In the genomic region with DNA sequence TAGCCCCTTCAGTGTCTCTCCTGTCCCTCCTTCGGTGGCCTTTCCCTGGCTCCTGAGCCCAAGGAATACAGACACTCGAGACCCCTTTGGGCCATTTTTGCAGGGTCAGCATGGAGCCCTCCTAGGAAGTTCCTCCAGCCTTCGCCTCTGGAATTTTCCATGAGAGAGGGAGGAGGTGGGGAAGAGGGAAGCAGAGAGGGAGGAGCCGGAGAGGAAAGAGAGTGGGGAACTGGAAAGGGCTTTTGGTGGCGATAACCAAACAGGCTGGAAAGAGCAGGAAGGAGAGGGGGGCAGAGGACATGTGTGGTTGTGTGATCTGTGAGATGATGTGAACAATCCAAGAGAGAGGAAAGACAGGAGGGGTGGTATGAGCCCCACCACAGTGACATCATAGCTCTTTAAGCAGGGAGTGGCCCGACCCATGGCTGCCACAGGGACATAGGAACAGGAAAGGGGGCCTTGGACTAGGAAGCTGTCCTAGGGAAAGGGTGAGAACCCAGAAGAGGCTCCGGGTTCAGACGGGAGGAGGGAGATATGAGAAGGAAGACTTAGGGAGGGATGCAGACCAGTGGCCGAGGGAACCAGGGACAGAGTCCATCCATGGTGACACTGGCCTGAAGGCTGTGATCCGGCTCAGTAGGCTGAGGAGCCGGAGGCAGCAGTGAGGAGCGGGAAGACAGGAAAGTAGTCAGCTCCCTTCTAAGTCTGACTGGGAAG, we compare ENCODE assay signal across 9 mouse cellular contexts. TPM values are rescaled to one million over a fixed set of nuclear protein-coding genes. Genes with fewer than 3 reads are reported as not detected.
DNase-seq lines count a peak whose midpoint lies in the region; ATAC-seq lines count a peak whose summit lies in the region.
"Had no signal": no experiment of that assay in that cellular context is flagged by ENCODE, and none has a peak within 500 bp of the region (broad histone marks: within the 10 kb centered on the region; RNA-seq: fewer than 3 reads in every experiment).

No protein-coding gene starts in this region.

- intact Hi-C loops in heart, postnatal 14 days (cut with DNase I) = loop anchor here (5.0 kb wide), 1 partner anchor 220 kb away; a partner anchor contains a TSS

- H3K4me1 ChIP-seq in embryonic facial prominence, embryonic 12.5 days = peaks cover 16% of the 10 kb centered on the region; the same call in 1 of the 2 replicates
- H3K4me1 ChIP-seq in intestine, embryonic 15.5 days (replicated peaks) = peaks cover 23% of the 10 kb centered on the region
- H3K4me1 ChIP-seq in liver, embryonic 16.5 days (ENCODE audit: control insufficient read depth, low read depth, low read length) = no peaks in the 10 kb centered on the region

- DNase-seq in heart, adult 9 months (ENCODE audit: low spot score in 2 of 2) = peak; percentile 65 to 71
- no peak for DNase-seq in heart, postnatal 14 days
- no peak for DNase-seq in testis, postnatal 14 days (ENCODE audit: low spot score)
- DNase-seq in frontal cortex, postnatal 25 days (ENCODE audit: low spot score in 2 of 2) = no peak
- no peak for DNase-seq in right cerebral cortex, postnatal 25 days

- 51% methylated on average over 12 of the region's 12 CpGs for WGBS in embryonic facial prominence, embryonic 12.5 days
- 32% methylated on average over 12 of the region's 12 CpGs for WGBS in intestine, embryonic 15.5 days
- WGBS in liver, embryonic 16.5 days (ENCODE audit: insufficient replicate concordance) = 44% methylated on average over 12 of the region's 12 CpGs

- H3K36me3 ChIP-seq in embryonic facial prominence, embryonic 12.5 days = no peaks in the 10 kb centered on the region
- H3K36me3 ChIP-seq in intestine, embryonic 15.5 days = no peaks in the 10 kb centered on the region
- H3K36me3 ChIP-seq in liver, embryonic 16.5 days (ENCODE audit: control insufficient read depth, insufficient read depth) = no peaks in the 10 kb centered on the region

- no peak overlapping the region for H3K4me3 ChIP-seq in embryonic facial prominence, embryonic 12.5 days
- H3K4me3 ChIP-seq in intestine, embryonic 15.5 days (replicated peaks) = no peak overlapping the region
- H3K4me3 ChIP-seq in liver, embryonic 16.5 days (ENCODE audit: low read depth, low read length) = no peak overlapping the region
- H3K4me3 ChIP-seq: myocyte had no signal

- no peak overlapping the region for H3K4me2 ChIP-seq in embryonic facial prominence, embryonic 12.5 days (replicated peaks)
- peak overlapping the region; percentile 17; the same call in 1 of the 2 replicates for H3K4me2 ChIP-seq in intestine, embryonic 15.5 days (replicated peaks)
- no peak overlapping the region for H3K4me2 ChIP-seq in liver, embryonic 16.5 days (ENCODE audit: low read depth, low read length)

- peaks cover 9% of the 10 kb centered on the region for H3K27me3 ChIP-seq in embryonic facial prominence, embryonic 12.5 days
- no peaks in the 10 kb centered on the region for H3K27me3 ChIP-seq in intestine, embryonic 15.5 days (replicated peaks)
- no peaks in the 10 kb centered on the region for H3K27me3 ChIP-seq in liver, embryonic 16.5 days (ENCODE audit: control insufficient read depth, insufficient read depth, low read depth, low read length)

- no peaks in the 10 kb centered on the region for H3K9me3 ChIP-seq in embryonic facial prominence, embryonic 12.5 days
- no peaks in the 10 kb centered on the region for H3K9me3 ChIP-seq in intestine, embryonic 15.5 days
- H3K9me3 ChIP-seq in liver, embryonic 16.5 days (replicated peaks; ENCODE audit: control insufficient read depth, low read length) = no peaks in the 10 kb centered on the region

- ATAC-seq in embryonic facial prominence, embryonic 12.5 days (ENCODE audit: insufficient number of reproducible peaks, insufficient read depth, low FRiP score, low TSS enrichment) = no peak
- peak; percentile 16 for ATAC-seq in intestine, embryonic 15.5 days
- peak; percentile 33 for ATAC-seq in liver, embryonic 16.5 days (ENCODE audit: low read depth)

- no peak overlapping the region for H3K9ac ChIP-seq in embryonic facial prominence, embryonic 12.5 days
- H3K9ac ChIP-seq in intestine, embryonic 15.5 days = no peak overlapping the region
- no peak overlapping the region for H3K9ac ChIP-seq in liver, embryonic 16.5 days (ENCODE audit: low read depth, low read length)

- 0 out of 2 replicates have a peak overlapping the region, but pooled peaks have one; percentile 18 for H3K27ac ChIP-seq in embryonic facial prominence, embryonic 12.5 days
- peak overlapping the region; percentile 82 for H3K27ac ChIP-seq in intestine, embryonic 15.5 days
- H3K27ac ChIP-seq in liver, embryonic 16.5 days (ENCODE audit: low read length) = no peak overlapping the region

RNA-seq across cellular contexts. Expression of a gene that starts 6.4 kb away (rescaled TPM):
- total RNA-seq in heart, postnatal 14 days (2021) = 10 to 100 TPM; 11.9 to 15.4 TPM
- polyA plus RNA-seq in embryonic facial prominence, embryonic 12.5 days (2016; fragmentation: Nextera tagmentation; extraction: Ambion mirVana) = 3.9 and 4.6 TPM in 2 replicates
- polyA plus RNA-seq in intestine, embryonic 15.5 days (2015; fragmentation: Nextera tagmentation; extraction: Ambion mirVana) = 12.4 and 12.5 TPM in 2 replicates
- polyA plus RNA-seq in liver, embryonic 16.5 days (2015; fragmentation: Nextera tagmentation; extraction: Ambion mirVana) = 4.6 and 7.1 TPM in 2 replicates

RNA-seq across cellular contexts. Expression of a gene that starts 42.5 kb away (rescaled TPM):
- total RNA-seq in heart, postnatal 14 days (2021) = under 1 TPM in 1 of 2 experiments, not detected in 1; 0.17 TPM
- 0.04 TPM in 1 of 2 replicates, not detected in the other for polyA plus RNA-seq in embryonic facial prominence, embryonic 12.5 days (2016; fragmentation: Nextera tagmentation; extraction: Ambion mirVana)
- polyA plus RNA-seq in intestine, embryonic 15.5 days (2015; fragmentation: Nextera tagmentation; extraction: Ambion mirVana) = 0.68 and 1.2 TPM in 2 replicates
- polyA plus RNA-seq in liver, embryonic 16.5 days (2015; fragmentation: Nextera tagmentation; extraction: Ambion mirVana) = not detected in 2 replicates
- polyA plus RNA-seq: myocyte had no signal

Comparison
In these comparisons a context has a peak if more than half of its experiments do, and no peak if none do; other contexts are left out.
1. DNase-seq: peak in heart, adult 9 months (2 of 2); none in heart, postnatal 14 days (0 of 2), testis, postnatal 14 days (single experiment), frontal cortex, postnatal 25 days (0 of 2) and right cerebral cortex, postnatal 25 days (single experiment).